Mouse (Mus musculus) heart, postnatal 0 days (tissue): Measurements from ENCODE around the gene Pax8. TPM values are rescaled to one million over a fixed set of nuclear protein-coding genes. Genes with fewer than 3 reads are reported as not detected.

Experiments used
- ATAC-seq: fragments of 200-750 bp; cut with Nextera tagmentation; 2 replicates; pipeline ENCODE4 v1.8.0; 2017; ENCODE audit warnings: low read depth, moderate number of reproducible peaks, moderate library complexity; ENCODE audit not compliant: insufficient read depth
- DNase-seq: peaks from one replicate; pipeline ENCODE4 v3.0.0-alpha.2; 2016; ENCODE audit warnings: low spot score
- H3K27ac ChIP-seq: fragments of 300-500 bp; sonication (generic); 2 replicates; pipeline ENCODE4 v1.5.1; 2014; ENCODE audit warnings: low read depth, mild to moderate bottlenecking
- H3K27me3 ChIP-seq: fragments of 300-500 bp; sonication (generic); 2 replicates; pipeline ENCODE4 v1.6.1; 2014; ENCODE audit warnings: low read length, mixed read lengths; ENCODE audit not compliant: control insufficient read depth, insufficient read depth
- H3K36me3 ChIP-seq: fragments of 300-500 bp; sonication (generic); replicated peaks from 2 replicates; pipeline ENCODE4 v1.6.1; 2014; ENCODE audit warnings: low read length, mixed read lengths; ENCODE audit not compliant: control insufficient read depth, insufficient read depth
- H3K4me1 ChIP-seq: fragments of 300-500 bp; sonication (generic); 2 replicates; pipeline ENCODE4 v1.6.1; 2014; ENCODE audit warnings: antibody characterized with exemption; ENCODE audit not compliant: control insufficient read depth, insufficient read depth
- H3K4me2 ChIP-seq: fragments of 300-500 bp; sonication (generic); 2 replicates; pipeline ENCODE4 v1.6.1; 2014; ENCODE audit warnings: low read depth, mild to moderate bottlenecking, low read length, moderate library complexity
- H3K4me3 ChIP-seq: fragments of 300-500 bp; sonication (generic); 2 replicates; pipeline ENCODE4 v1.5.1; 2014; ENCODE audit warnings: low read depth, low read length
- H3K9ac ChIP-seq: fragments of 300-500 bp; sonication (generic); replicated peaks from 2 replicates; pipeline ENCODE4 v1.6.1; 2014; ENCODE audit warnings: low read depth, low read length, mixed read lengths
- H3K9me3 ChIP-seq: fragments of 300-500 bp; sonication (generic); replicated peaks from 2 replicates; pipeline ENCODE4 v1.6.1; 2016; ENCODE audit warnings: low read length; ENCODE audit not compliant: control insufficient read depth
- CTCF ChIP-seq: IDR thresholded peaks from 2 replicates; pipeline ENCODE4 v1.5.1; 2016; ENCODE audit warnings: antibody characterized with exemption, control low read depth, low read depth
- EP300 ChIP-seq: IDR thresholded peaks from 2 replicates; pipeline ENCODE4 v1.6.1; 2016; ENCODE audit warnings: antibody characterized with exemption, low read depth
- WGBS: fragments of 180-500 bp; shearing (Covaris S2); extraction: QIAGEN DNeasy Blood & Tissue Kit; methylation state at CpG from one replicate; pipeline ENCODE4 v1.1.7; 2014; 5-methylcytosine and 5-hydroxymethylcytosine counted together
- polyA plus RNA-seq: library from polyadenylated mRNA; unstranded; fragments of >200 nt; fragmentation: Nextera tagmentation; extraction: Ambion mirVana; gene quantifications from 2 replicates; pipeline ENCODE4 v1.2.1, GENCODE M21; 2015
- total RNA-seq: library from RNA; depleted of rRNA; stranded (reverse); fragments of >200 nt; gene quantifications from 2 replicates; pipeline ENCODE4 v1.2.3, GENCODE M21; 2014; ENCODE audit warnings: low replicate concordance

The Pax8 gene
- total and polyA plus RNA-seq, 2 experiments from 2014 or later, result not detected

- H3K4me3 ChIP-seq, result no peak overlapping the region
- DNase-seq (no peak), ATAC-seq (no peak)
- 10% methylated on average over 1 of the region's 1 CpGs for WGBS
- H3K27me3 ChIP-seq, result peaks cover 35% of the 10 kb centered on the region
- TF ChIP-seq EP300 (no peak), CTCF (no peak)
- no peak overlapping the region for H3K4me2 ChIP-seq
- H3K36me3 ChIP-seq, result no peaks in the 10 kb centered on the region
- no peaks in the 10 kb centered on the region for H3K4me1 ChIP-seq
- H3K27ac ChIP-seq, result no peak overlapping the region
- no peak overlapping the region for H3K9ac ChIP-seq
- no peaks in the 10 kb centered on the region for H3K9me3 ChIP-seq
Observed at GRCm38 (mm10) chr2:24467156-24467555, 8.2 kb downstream of the Pax8 start.

GRCm38 (mm10) chr2:24460808-24461127, 14.6 kb downstream of the Pax8 start:
- Histone ChIP-seq H3K4me1 (no peaks in the 10 kb centered on the region), H3K9ac (no peak overlapping the region), H3K27ac (no peak overlapping the region), H3K4me3 (no peak overlapping the region), H3K27me3 (0 out of 2 replicates have a peak, but pooled peaks cover 4% of the 10 kb centered on the region), H3K4me2 (no peak overlapping the region), H3K36me3 (no peaks in the 10 kb centered on the region), H3K9me3 (no peaks in the 10 kb centered on the region)
- TF ChIP-seq EP300, result no peak
- TF ChIP-seq CTCF, result no peak
- no peak for DNase-seq
- 48% methylated on average over 2 of the region's 2 CpGs for WGBS
- no peak for ATAC-seq

- Histone ChIP-seq H3K9me3 (no peaks in the 10 kb centered on the region), H3K4me1 (no peaks in the 10 kb centered on the region), H3K27me3 (0 out of 2 replicates have a peak, but pooled peaks cover under 1% of the 10 kb centered on the region), H3K36me3 (no peaks in the 10 kb centered on the region), H3K4me3 (no peak overlapping the region), H3K9ac (no peak overlapping the region), H3K27ac (no peak overlapping the region), H3K4me2 (no peak overlapping the region)
- TF ChIP-seq EP300 (no peak), CTCF (no peak)
- 31% methylated on average over 9 of the region's 9 CpGs for WGBS
- DNase-seq, result no peak
- ATAC-seq, result no peak
Observed at GRCm38 (mm10) chr2:24460112-24460807, 15.1 kb downstream of the Pax8 start.

- no peak overlapping the region for H3K27ac ChIP-seq
- no peak overlapping the region for H3K4me2 ChIP-seq
- H3K36me3 ChIP-seq, result no peaks in the 10 kb centered on the region
- no peaks in the 10 kb centered on the region for H3K4me1 ChIP-seq
- TF ChIP-seq EP300 (no peak), CTCF (no peak)
- ATAC-seq (no peak), DNase-seq (no peak)
- no peaks in the 10 kb centered on the region for H3K27me3 ChIP-seq
- no peaks in the 10 kb centered on the region for H3K9me3 ChIP-seq
- no peak overlapping the region for H3K9ac ChIP-seq
- H3K4me3 ChIP-seq, result no peak overlapping the region
- 76% methylated on average over 4 of the region's 4 CpGs for WGBS
Observed at GRCm38 (mm10) chr2:24456841-24457240, 18.6 kb downstream of the Pax8 start.

- H3K4me1 ChIP-seq, result no peaks in the 10 kb centered on the region
- no peaks in the 10 kb centered on the region for H3K27me3 ChIP-seq
- H3K9me3 ChIP-seq, result no peaks in the 10 kb centered on the region
- H3K36me3 ChIP-seq, result no peaks in the 10 kb centered on the region
- no peak overlapping the region for H3K4me3 ChIP-seq
- DNase-seq (no peak), ATAC-seq (no peak)
- H3K9ac ChIP-seq, result no peak overlapping the region
- no peak overlapping the region for H3K27ac ChIP-seq
- TF ChIP-seq CTCF (no peak), EP300 (no peak)
- no peak overlapping the region for H3K4me2 ChIP-seq
- WGBS, result 49% methylated on average over 6 of the region's 6 CpGs
Observed at GRCm38 (mm10) chr2:24455057-24455855, 20.1 kb downstream of the Pax8 start.
